Mouse (Mus musculus): Measurements from ENCODE around the gene Pon3.

GRCm38 (mm10) chr6:5298092-5298554 is 42.0 kb upstream of the Pon3 start, which contains the start of gene Pon2:
- TF ChIP-seq CTCF (IDR thresholded peaks at IDR 0.05; ENCODE audit: low read depth, low read length): no peak
- TF ChIP-seq EP300 (IDR thresholded peaks at IDR 0.05; ENCODE audit: insufficient read depth, low read depth, low read length): no peak
